Mouse (Mus musculus) liver, adult 2 months (tissue): ENCODE measurements around the gene Me1.

Experiments
- CTCF ChIP-seq: fragments of 200-500 bp; IDR thresholded peaks from 2 replicates; pipeline ENCODE4 v1.5.1; 2011; ENCODE audit warnings: low read depth, low read length, control low read depth
- POLR2A ChIP-seq: fragments of 200-500 bp; IDR thresholded peaks from 2 replicates; pipeline ENCODE4 v1.6.1; 2011; ENCODE audit warnings: low read length, control low read depth; ENCODE audit not compliant: insufficient read depth; ENCODE audit errors: extremely low read depth

- TF ChIP-seq CTCF (no peak), POLR2A (no peak)
These were observed 41.2 kb upstream of the Me1 start for GRCm38 (mm10) chr9:86736991-86737390.
